Mouse (Mus musculus) stomach, postnatal 0 days (tissue): ENCODE measurements around the gene Tenm2.

Experiments used
- CTCF ChIP-seq: IDR thresholded peaks from 2 replicates; pipeline ENCODE4 v1.5.1; 2016; ENCODE audit warnings: antibody characterized with exemption, low read depth, mild to moderate bottlenecking, moderate library complexity
- EP300 ChIP-seq: optimal IDR thresholded peaks from 2 replicates; pipeline ENCODE3; 2016; ENCODE audit warnings: antibody characterized with exemption

- TF ChIP-seq CTCF (no peak), EP300 (no peak)
These were observed 81.6 kb downstream of the Tenm2 start for GRCm38 (mm10) chr11:37153933-37154880.
